Mouse (Mus musculus) kidney, postnatal 0 days (tissue): Measurements from ENCODE around the gene Srebf1. TPM values are rescaled to one million over a fixed set of nuclear protein-coding genes. Genes with fewer than 3 reads are reported as not detected.

ENCODE experiments used
- ATAC-seq: fragments of 200-750 bp; cut with Nextera tagmentation; replicated peaks from 2 replicates; pipeline ENCODE4 v1.8.0; 2017; ENCODE audit warnings: low read depth, moderate number of reproducible peaks, moderate TSS enrichment, moderate library complexity; ENCODE audit not compliant: low FRiP score
- DNase-seq: peaks from one replicate; pipeline ENCODE4 v3.0.0-alpha.2; 2016; ENCODE audit warnings: low spot score
- H3K27ac ChIP-seq: fragments of 300-500 bp; sonication (generic); 2 replicates; pipeline ENCODE4 v1.5.1; 2014; ENCODE audit warnings: mild to moderate bottlenecking
- H3K27me3 ChIP-seq: fragments of 300-500 bp; sonication (generic); 2 replicates; pipeline ENCODE4 v1.6.1; 2014; ENCODE audit warnings: low read length, mixed read lengths; ENCODE audit not compliant: insufficient read depth
- H3K36me3 ChIP-seq: fragments of 300-500 bp; sonication (generic); 2 replicates; pipeline ENCODE4 v1.6.1; 2014; ENCODE audit warnings: low read length, mixed read lengths; ENCODE audit not compliant: insufficient read depth
- H3K4me1 ChIP-seq: fragments of 300-500 bp; sonication (generic); replicated peaks from 2 replicates; pipeline ENCODE4 v1.6.1; 2014; ENCODE audit warnings: antibody characterized with exemption, low read length, mixed read lengths; ENCODE audit not compliant: insufficient read depth
- H3K4me2 ChIP-seq: fragments of 300-500 bp; sonication (generic); 2 replicates; pipeline ENCODE4 v1.6.1; 2014; ENCODE audit warnings: mild to moderate bottlenecking, low read length, moderate library complexity, mixed read lengths
- H3K4me3 ChIP-seq: fragments of 300-500 bp; sonication (generic); replicated peaks from 2 replicates; pipeline ENCODE4 v1.5.1; 2014; ENCODE audit warnings: low read depth, low read length
- H3K9ac ChIP-seq: fragments of 300-500 bp; sonication (generic); 2 replicates; pipeline ENCODE4 v1.6.1; 2014; ENCODE audit warnings: low read depth, low read length
- H3K9me3 ChIP-seq: fragments of 300-500 bp; sonication (generic); replicated peaks from 2 replicates; pipeline ENCODE4 v1.6.1; 2016; ENCODE audit warnings: low read length, inconsistent platforms, mixed read lengths
- CTCF ChIP-seq: IDR thresholded peaks from 2 replicates; pipeline ENCODE4 v1.5.1; 2016; ENCODE audit warnings: antibody characterized with exemption, low read depth, mild to moderate bottlenecking, moderate library complexity
- WGBS: fragments of 180-500 bp; shearing (Covaris S2); extraction: QIAGEN DNeasy Blood & Tissue Kit; methylation state at CpG from one replicate; pipeline ENCODE4 v1.1.7; 2014; 5-methylcytosine and 5-hydroxymethylcytosine counted together
- polyA plus RNA-seq: library from polyadenylated mRNA; unstranded; fragments of >200 nt; fragmentation: Nextera tagmentation; extraction: Ambion mirVana; gene quantifications from 2 replicates; pipeline ENCODE4 v1.2.1, GENCODE M21; 2015

Gene Srebf1
- polyA plus RNA-seq, 1 experiment from 2014 or later, result 50.6 TPM

DNA sequence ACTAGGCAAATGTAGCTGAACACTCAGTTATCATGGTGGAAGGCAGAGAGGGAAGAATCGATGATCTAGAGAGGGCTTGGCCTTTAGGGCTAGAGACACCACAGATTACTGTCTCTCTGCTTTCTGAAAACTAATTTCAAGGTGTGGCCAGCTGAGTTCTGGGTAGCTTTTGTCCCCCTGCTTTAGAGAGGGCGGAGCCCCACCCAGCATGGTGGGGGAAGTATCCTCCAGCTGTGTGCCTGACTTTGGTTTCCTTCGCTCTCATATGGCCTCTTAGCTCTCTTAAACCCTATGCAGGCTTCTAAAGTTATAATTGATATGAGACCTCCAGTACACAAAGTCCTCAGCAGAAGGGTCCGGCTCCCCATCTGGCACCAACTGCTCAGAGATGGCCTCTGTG lies 59.0 kb downstream of the Srebf1 start:
- Histone ChIP-seq H3K4me1 (peaks cover 14% of the 10 kb centered on the region), H3K27ac (no peak overlapping the region), H3K9ac (no peak overlapping the region), H3K4me2 (no peak overlapping the region), H3K4me3 (no peak overlapping the region), H3K9me3 (no peaks in the 10 kb centered on the region), H3K36me3 (no peaks in the 10 kb centered on the region), H3K27me3 (no peaks in the 10 kb centered on the region)
- DNase-seq (no peak), ATAC-seq (no peak)
- TF ChIP-seq CTCF, result no peak
- WGBS, result 87% methylated on average over 4 of the region's 4 CpGs

DNA sequence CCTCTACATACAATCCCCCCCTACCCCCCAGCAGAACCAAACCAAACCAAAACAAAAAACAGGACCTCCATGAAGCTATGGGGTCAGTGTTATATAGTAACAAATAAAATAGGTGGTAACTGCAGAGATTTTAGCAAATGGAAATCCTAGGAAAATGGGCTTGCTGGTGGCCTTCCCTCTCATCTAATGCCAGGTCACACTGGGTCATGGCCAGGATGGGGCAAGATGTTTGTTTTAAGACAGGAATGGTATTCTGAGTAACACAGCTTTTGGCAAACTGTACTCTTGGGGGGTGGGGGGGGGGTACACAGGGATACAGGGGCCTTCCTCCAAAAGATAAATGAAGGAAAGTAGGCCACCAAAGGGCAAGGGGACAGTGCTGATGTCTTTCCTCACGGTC lies 59.8 kb downstream of the Srebf1 start:
- 71% methylated on average over 1 of the region's 1 CpGs for WGBS

GRCm38 (mm10) chr11:60161146-60161874 lies 61.1 kb downstream of the Srebf1 start:
- Histone ChIP-seq H3K4me3 (no peak overlapping the region), H3K4me2 (no peak overlapping the region), H3K36me3 (no peaks in the 10 kb centered on the region), H3K27ac (no peak overlapping the region), H3K9ac (no peak overlapping the region), H3K4me1 (peaks cover 13% of the 10 kb centered on the region; the same call in 1 of the 2 replicates), H3K9me3 (no peaks in the 10 kb centered on the region), H3K27me3 (no peaks in the 10 kb centered on the region)
- no peak for DNase-seq
- ATAC-seq, result no peak
- WGBS, result 68% methylated on average over 9 of the region's 9 CpGs
- no peak for TF ChIP-seq CTCF

More for the DNA sequence above, 59.8 kb downstream of the Srebf1 start:
- H3K4me2 ChIP-seq, result no peak overlapping the region
- DNase-seq, result no peak
- H3K4me1 ChIP-seq, result peaks cover 13% of the 10 kb centered on the region; the same call in 1 of the 2 replicates
- no peak for ATAC-seq
- no peaks in the 10 kb centered on the region for H3K36me3 ChIP-seq
- no peaks in the 10 kb centered on the region for H3K27me3 ChIP-seq
- H3K27ac ChIP-seq, result no peak overlapping the region
- H3K4me3 ChIP-seq, result no peak overlapping the region
- TF ChIP-seq CTCF, result no peak
- no peaks in the 10 kb centered on the region for H3K9me3 ChIP-seq
- no peak overlapping the region for H3K9ac ChIP-seq

DNA sequence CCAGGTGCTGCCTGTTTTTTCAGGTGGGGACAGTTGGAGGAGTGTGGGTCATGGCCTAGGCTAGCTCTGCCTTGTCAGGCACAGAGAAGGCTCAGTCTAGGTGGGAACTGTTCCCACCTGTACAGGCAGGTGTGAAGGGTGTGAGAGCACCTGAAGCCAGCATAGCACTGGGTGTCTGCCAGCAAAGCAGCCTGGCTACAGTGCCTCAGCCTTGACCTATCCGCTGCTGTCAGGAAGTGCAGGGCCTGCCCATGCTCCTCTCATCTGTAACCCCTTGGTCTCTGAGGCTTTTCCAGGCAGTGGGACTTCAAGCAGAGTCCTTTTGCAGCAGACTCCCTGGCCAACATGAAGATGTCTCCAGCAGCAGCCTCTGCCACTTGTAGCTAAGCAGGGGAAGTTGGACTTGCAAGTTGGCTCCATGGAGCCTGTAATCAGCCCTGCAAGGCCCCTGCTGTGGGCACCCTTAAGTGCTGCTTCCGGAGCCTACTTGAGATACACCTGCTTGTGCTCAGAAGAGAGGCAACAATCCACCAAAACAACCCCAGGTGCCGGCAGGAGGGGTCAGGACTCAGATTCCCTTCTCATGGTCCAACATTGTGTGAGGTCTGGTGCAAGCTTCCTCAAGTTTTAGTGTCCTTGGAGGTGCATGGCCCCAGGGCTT lies 61.8 kb downstream of the Srebf1 start:
- Histone ChIP-seq H3K9me3 (no peaks in the 10 kb centered on the region), H3K27ac (no peak overlapping the region), H3K4me2 (no peak overlapping the region), H3K27me3 (no peaks in the 10 kb centered on the region), H3K4me1 (peaks cover 13% of the 10 kb centered on the region; the same call in 1 of the 2 replicates), H3K4me3 (no peak overlapping the region), H3K36me3 (no peaks in the 10 kb centered on the region), H3K9ac (no peak overlapping the region)
- TF ChIP-seq CTCF, result no peak
- 58% methylated on average over 3 of the region's 3 CpGs for WGBS
- ATAC-seq (no peak), DNase-seq (no peak)

GRCm38 (mm10) chr11:60159955-60160354 lies 62.4 kb downstream of the Srebf1 start:
- H3K36me3 ChIP-seq, result no peaks in the 10 kb centered on the region
- H3K27ac ChIP-seq, result no peak overlapping the region
- no peaks in the 10 kb centered on the region for H3K27me3 ChIP-seq
- peaks cover 12% of the 10 kb centered on the region; the same call in 1 of the 2 replicates for H3K4me1 ChIP-seq
- H3K9ac ChIP-seq, result no peak overlapping the region
- H3K4me2 ChIP-seq, result no peak overlapping the region
- WGBS, result 88% methylated on average over 5 of the region's 5 CpGs
- no peak for ATAC-seq
- H3K4me3 ChIP-seq, result no peak overlapping the region
- DNase-seq, result no peak
- H3K9me3 ChIP-seq, result no peaks in the 10 kb centered on the region
- TF ChIP-seq CTCF, result no peak

DNA sequence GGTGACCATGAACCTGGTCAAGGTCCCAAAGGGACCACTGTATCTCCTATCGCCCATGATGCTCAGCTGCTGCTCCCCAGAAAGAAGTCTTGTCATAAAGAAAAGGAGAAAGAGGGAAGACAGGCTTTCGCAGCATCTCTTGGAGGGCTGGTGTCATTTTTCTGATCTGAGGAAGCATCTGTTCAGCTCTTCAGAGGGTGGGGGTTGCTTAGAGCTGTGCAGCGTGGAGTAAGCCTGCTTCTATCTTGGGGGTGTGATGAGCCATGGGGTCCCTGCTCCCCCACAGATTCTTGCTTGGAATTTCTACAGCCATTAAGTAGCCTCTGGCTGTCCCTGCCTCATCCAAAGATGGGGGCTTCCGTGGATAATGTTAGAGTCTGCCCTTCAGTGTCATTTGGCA lies 64.1 kb downstream of the Srebf1 start:
- TF ChIP-seq CTCF, result no peak
- WGBS, result 80% methylated on average over 4 of the region's 4 CpGs
- H3K27me3 ChIP-seq, result no peaks in the 10 kb centered on the region
- no peak overlapping the region for H3K4me2 ChIP-seq
- H3K9me3 ChIP-seq, result no peaks in the 10 kb centered on the region
- ATAC-seq, result no peak
- H3K36me3 ChIP-seq, result no peaks in the 10 kb centered on the region
- no peak overlapping the region for H3K27ac ChIP-seq
- H3K4me1 ChIP-seq, result no peaks in the 10 kb centered on the region; the same call in 1 of the 2 replicates
- H3K4me3 ChIP-seq, result no peak overlapping the region
- H3K9ac ChIP-seq, result no peak overlapping the region
- DNase-seq, result no peak
